Mouse (Mus musculus) ES-Bruce4 (cell line): ENCODE data around the gene Ttll12.

Source experiments
- CTCF ChIP-seq: IDR thresholded peaks from one replicate; pipeline ENCODE4 v1.8.1; 2011; ENCODE audit warnings: low read depth, low read length
- POLR2A ChIP-seq: IDR thresholded peaks from one replicate; pipeline ENCODE4 v1.8.1; 2011; ENCODE audit warnings: low read length; ENCODE audit not compliant: insufficient read depth

DNA sequence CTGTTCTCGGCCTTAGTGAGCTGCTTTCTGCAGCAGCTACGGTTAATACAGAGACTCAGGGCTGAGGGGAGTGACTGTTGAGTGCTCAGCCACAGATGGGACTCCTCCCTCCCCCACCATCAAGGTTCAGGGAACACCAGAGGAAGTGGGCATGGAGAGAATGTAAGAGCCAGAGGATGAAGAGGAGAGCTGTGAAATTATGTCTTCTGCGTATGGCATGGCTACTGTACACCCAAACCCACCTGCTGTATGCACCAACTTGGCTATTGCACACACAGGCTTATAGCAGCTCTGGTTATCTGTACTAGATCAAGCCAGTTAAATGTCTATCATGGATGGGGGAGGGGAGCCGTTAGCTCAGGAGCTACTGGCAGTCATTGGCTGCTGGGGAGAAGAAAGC is 6.2 kb upstream of the Ttll12 start:
- TF ChIP-seq CTCF (no peak), POLR2A (no peak)
